Mouse (Mus musculus) embryonic fibroblast, embryonic 13.5 days (primary cell): Measurements from ENCODE around the gene Coq8a.

Experiments
- CTCF ChIP-seq: IDR thresholded peaks from 2 replicates; pipeline ENCODE4 v1.5.1; 2011; ENCODE audit warnings: mild to moderate bottlenecking, control low read depth, low read length, moderate library complexity, borderline replicate concordance; ENCODE audit not compliant: insufficient read depth
- POLR2A ChIP-seq: IDR thresholded peaks from 2 replicates; pipeline ENCODE4 v1.6.1; 2011; ENCODE audit warnings: low read depth, mild to moderate bottlenecking, control low read depth, low read length, moderate library complexity

- TF ChIP-seq CTCF (no peak), POLR2A (no peak)
These were observed at the start of gene Coq8a for GRCm38 (mm10) chr1:180198959-180199714.
